Mouse (Mus musculus) gastrocnemius, adult 18-20 months (tissue): ENCODE data around the gene Col1a2. TPM values are rescaled to one million over a fixed set of nuclear protein-coding genes. Genes with fewer than 3 reads are reported as not detected.

ENCODE experiments used
- DNase-seq: peaks from one replicate; pipeline ENCODE4 v3.0.0; 2021; ENCODE audit warnings: low spot score
- total RNA-seq, 2 experiments: library from RNA; stranded (reverse); gene quantifications; 2 replicates each; pipeline ENCODE4 v1.2.3; 2021

Gene Col1a2
- total RNA-seq, 2 experiments from 2014 or later = 67.9 to 81.6 TPM

- DNase-seq = no peak
Measured at GRCm38 (mm10) chr6:4583485-4583884, 78.9 kb downstream of the Col1a2 start.

DNA sequence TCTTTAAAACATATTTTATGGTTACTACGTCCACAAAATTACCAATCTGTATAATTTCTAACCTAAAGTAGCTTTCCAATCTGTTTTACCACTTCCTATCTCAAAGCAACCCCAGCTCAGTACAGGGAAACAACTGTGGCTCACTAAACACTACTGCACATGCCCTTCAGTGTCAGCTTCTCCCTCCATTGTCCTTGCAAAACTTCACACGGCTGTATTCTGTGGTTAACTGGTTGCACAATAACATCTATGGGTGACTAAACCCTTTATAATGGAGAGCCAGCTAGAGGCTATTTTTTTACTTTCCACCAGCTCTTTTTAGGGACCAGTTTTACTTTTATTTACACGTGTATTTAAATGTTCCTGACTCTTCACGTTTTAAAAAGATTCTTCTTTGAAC, 83.3 kb downstream of the Col1a2 start:
- DNase-seq = no peak

- no peak for DNase-seq
Measured at GRCm38 (mm10) chr6:4588722-4589121, 84.1 kb downstream of the Col1a2 start.

- no peak for DNase-seq
Measured at GRCm38 (mm10) chr6:4590089-4590488, 85.5 kb downstream of the Col1a2 start.

Other genes starting within 250 kb of the Col1a2 start
- 10 to 100 TPM; 17.2 to 23.4 TPM for gene Casd1, start 96.0 kb downstream of the Col1a2 start, total RNA-seq
- gene Sgce, start 242.4 kb downstream of the Col1a2 start, total RNA-seq = 10 to 100 TPM in 1 of 2 experiments, 1 to 10 TPM in 1; 7.6 to 10.5 TPM
- 1 to 10 TPM; 1.1 to 1.3 TPM for gene Peg10, start 242.5 kb downstream of the Col1a2 start, total RNA-seq